Mouse (Mus musculus) C2C12 (cell line): ENCODE results near the gene Islr.

ENCODE experiments used
- CEBPB ChIP-seq: IDR thresholded peaks from one replicate; pipeline ENCODE4 v1.6.1; 2011; ENCODE audit warnings: low read depth, mild to moderate bottlenecking, control low read depth, moderate library complexity
- CTCF ChIP-seq: IDR thresholded peaks from one replicate; pipeline ENCODE4 v1.5.1; 2011; ENCODE audit not compliant: control insufficient read depth, insufficient read depth, insufficient read length
- MYOD1 ChIP-seq: IDR thresholded peaks from one replicate; pipeline ENCODE4 v1.6.1; 2011; ENCODE audit warnings: low read depth; ENCODE audit not compliant: control insufficient read depth, insufficient read length
- MYOG ChIP-seq: IDR thresholded peaks from one replicate; pipeline ENCODE4 v1.6.1; 2011; ENCODE audit not compliant: control insufficient read depth, insufficient read length; ENCODE audit errors: extremely low read depth
- USF1 ChIP-seq: IDR thresholded peaks from one replicate; pipeline ENCODE4 v1.6.1; 2011; ENCODE audit warnings: low read depth, mild to moderate bottlenecking, control low read depth, moderate library complexity

GRCm38 (mm10) chr9:58155366-58155765, 48.7 kb downstream of the Islr start:
- TF ChIP-seq USF1 (no peak), CTCF (no peak), MYOG (no peak), CEBPB (no peak), MYOD1 (no peak)
